Mouse (Mus musculus): ENCODE results near the gene Nosip. TPM values are rescaled to one million over a fixed set of nuclear protein-coding genes. Genes with fewer than 3 reads are reported as not detected.
"Not testable (repeated sequence)": the region's sequence is repeated elsewhere in the genome, so short reads cannot be mapped to it uniquely, and the experiment has no call there.

The Nosip gene
- total RNA-seq, 1 experiment from 2014 or later: 41.6 TPM

- no peak for DNase-seq
Measured at GRCm38 (mm10) chr7:45112529-45112928, 50.3 kb downstream of the Nosip start.

- no peak for DNase-seq
Measured at GRCm38 (mm10) chr7:45113476-45113875, 51.2 kb downstream of the Nosip start.

GRCm38 (mm10) chr7:45117566-45117965 is 55.3 kb downstream of the Nosip start:
- peak; percentile 7 for DNase-seq

- DNase-seq: peak; percentile 34
Measured at GRCm38 (mm10) chr7:45118336-45118735, 56.1 kb downstream of the Nosip start.

- DNase-seq: no peak
Measured at GRCm38 (mm10) chr7:45119780-45120709, 57.8 kb downstream of the Nosip start.

GRCm38 (mm10) chr7:45121404-45121803 is 59.2 kb downstream of the Nosip start:
- peak; percentile 75 for DNase-seq

GRCm38 (mm10) chr7:45121966-45122365 is 59.7 kb downstream of the Nosip start:
- DNase-seq: no peak

GRCm38 (mm10) chr7:45122561-45123185 is 60.4 kb downstream of the Nosip start:
- DNase-seq: no peak

GRCm38 (mm10) chr7:45123186-45123570 is 60.9 kb downstream of the Nosip start:
- DNase-seq: peak; percentile 76

GRCm38 (mm10) chr7:45124224-45125143 is 62.3 kb downstream of the Nosip start, which contains the start of gene Rps11:
Rps11 (minus strand) TSS chr7:45124439.
- peak; percentile 99 for DNase-seq

GRCm38 (mm10) chr7:45125144-45125600 is 62.9 kb downstream of the Nosip start:
- no peak for DNase-seq

- not testable (repeated sequence) for DNase-seq
Measured at GRCm38 (mm10) chr7:45125649-45126048, 63.4 kb downstream of the Nosip start.

- no peak for DNase-seq
Measured at GRCm38 (mm10) chr7:45126147-45126843, 64.1 kb downstream of the Nosip start.

GRCm38 (mm10) chr7:45126844-45127699 is 64.8 kb downstream of the Nosip start:
- DNase-seq: no peak

Small RNAs within 50 kb of the gene (microRNA-seq; reads per million reads assigned to microRNA genes)
- 695 to 827 reads per million in 2 experiments for gene Mir150
- 43.5 to 50.2 reads per million in 2 experiments for gene Mir5121
- gene Mir7054: 0.85 to 2.3 reads per million in 2 experiments

Other genes with a start within 250 kb of the Nosip start
- 45.7 and 59.1 TPM in 2 replicates for gene Nup62, start 246.3 kb upstream of the Nosip start, total RNA-seq (2021)
- gene Il4i1, start 246.0 kb upstream of the Nosip start, total RNA-seq (2021): 2.0 and 13.8 TPM in 2 replicates
- 147 and 165 TPM in 2 replicates for gene Atf5, start 245.8 kb upstream of the Nosip start, total RNA-seq (2021)
- 90.6 and 104 TPM in 2 replicates for gene Akt1s1, start 213.4 kb upstream of the Nosip start, total RNA-seq (2021)
- 58.8 and 66.1 TPM in 2 replicates for gene Tbc1d17, start 213.3 kb upstream of the Nosip start, total RNA-seq (2021)
- 35.2 and 45.1 TPM in 2 replicates for gene Pnkp, start 205.3 kb upstream of the Nosip start, total RNA-seq (2021)
- 239 and 241 TPM in 2 replicates for gene Ptov1, start 192.6 kb upstream of the Nosip start, total RNA-seq (2021)
- gene Med25, start 169.7 kb upstream of the Nosip start, total RNA-seq (2021): 75.3 and 87.2 TPM in 2 replicates
- 23.5 and 24.8 TPM in 2 replicates for gene Fuz, start 166.3 kb upstream of the Nosip start, total RNA-seq (2021)
- 81.2 and 83.2 TPM in 2 replicates for gene Ap2a1, start 132.9 kb upstream of the Nosip start, total RNA-seq (2021)
- not detected in 2 replicates for gene Tsks, start 119.2 kb upstream of the Nosip start, total RNA-seq (2021)
- gene Cpt1c, start 87.6 kb upstream of the Nosip start, total RNA-seq (2021): 9.6 and 12.4 TPM in 2 replicates
- 224 and 250 TPM in 2 replicates for gene Prmt1, start 75.9 kb upstream of the Nosip start, total RNA-seq (2021)
- gene Irf3, start 64.8 kb upstream of the Nosip start, total RNA-seq (2021): 95.1 and 108 TPM in 2 replicates
- 16.1 and 16.6 TPM in 2 replicates for gene Bcl2l12, start 63.7 kb upstream of the Nosip start, total RNA-seq (2021)
- 76.3 and 77.2 TPM in 2 replicates for gene Scaf1, start 46.1 kb upstream of the Nosip start, total RNA-seq (2021)
- gene Rras, start 44.5 kb upstream of the Nosip start, total RNA-seq (2021): 60.3 and 63.4 TPM in 2 replicates
- 42.6 and 44.6 TPM in 2 replicates for gene Prr12, start 9.5 kb upstream of the Nosip start, total RNA-seq (2021)
- gene Prrg2, start 248 bp downstream of the Nosip start, total RNA-seq (2021): 16.0 and 16.3 TPM in 2 replicates
- gene Rcn3, start 29.8 kb downstream of the Nosip start, total RNA-seq (2021): 38.2 and 39.1 TPM in 2 replicates
- 138 and 152 TPM in 2 replicates for gene Fcgrt, start 41.4 kb downstream of the Nosip start, total RNA-seq (2021)
- gene Rps11, start 62.0 kb downstream of the Nosip start, total RNA-seq (2021): 1,189 and 1,386 TPM in 2 replicates
- gene Rpl13a, start 66.3 kb downstream of the Nosip start, total RNA-seq (2021): 1,693 and 2,079 TPM in 2 replicates
- not detected in 2 replicates for gene Gm45713, start 73.8 kb downstream of the Nosip start, total RNA-seq (2021)
- 13.3 and 25.0 TPM in 2 replicates for gene Flt3l, start 74.0 kb downstream of the Nosip start, total RNA-seq (2021)
- gene Pih1d1, start 91.9 kb downstream of the Nosip start, total RNA-seq (2021): 55.6 and 58.5 TPM in 2 replicates
- 59.8 and 59.9 TPM in 2 replicates for gene Aldh16a1, start 92.2 kb downstream of the Nosip start, total RNA-seq (2021)
- 0.22 and 0.79 TPM in 2 replicates for gene Slc17a7, start 101.5 kb downstream of the Nosip start, total RNA-seq (2021)
- gene Gfy, start 117.1 kb downstream of the Nosip start, total RNA-seq (2021): not detected in 2 replicates
- gene Pth2, start 118.6 kb downstream of the Nosip start, total RNA-seq (2021): not detected in 2 replicates
- 0.22 and 0.23 TPM in 2 replicates for gene Ccdc155, start 142.5 kb downstream of the Nosip start, total RNA-seq (2021)
- 0.98 TPM in 1 of 2 replicates, not detected in the other for gene Dkkl1, start 149.7 kb downstream of the Nosip start, total RNA-seq (2021)
- gene Tead2, start 153.3 kb downstream of the Nosip start, total RNA-seq (2021): 17.8 and 19.2 TPM in 2 replicates
- gene Cd37, start 176.7 kb downstream of the Nosip start, total RNA-seq (2021): 7.3 and 40.7 TPM in 2 replicates
- gene Slc6a16, start 178.7 kb downstream of the Nosip start, total RNA-seq (2021): not detected in 2 replicates
- not detected in 2 replicates for gene Slc6a21, start 215.1 kb downstream of the Nosip start, total RNA-seq (2021)